Comparison of ENCODE assay signal across 8 mouse cellular contexts in genomic region chr7:24890281-24891216, GRCm38 (mm10). TPM values are rescaled to one million over a fixed set of nuclear protein-coding genes. Genes with fewer than 3 reads are reported as not detected.
DNase-seq lines count a peak whose midpoint lies in the region; ATAC-seq and TF ChIP-seq lines count a peak whose summit lies in the region.

No protein-coding gene starts in this region.

- TF ChIP-seq POLR2A in limb, embryonic 14.5 days (IDR thresholded peaks at IDR 0.05; ENCODE audit: borderline replicate concordance, extremely low read depth, insufficient read depth, insufficient read length) = no peak

- peak; percentile 99 for TF ChIP-seq CTCF in intestine, postnatal 0 days (IDR thresholded peaks at IDR 0.05; ENCODE audit: low read depth)
- peak; percentile 99 for TF ChIP-seq CTCF in midbrain, postnatal 0 days (IDR thresholded peaks at IDR 0.05)

- H3K27me3 ChIP-seq in intestine, postnatal 0 days (replicated peaks; ENCODE audit: control insufficient read depth, insufficient read depth, low read length) = no peaks in the 10 kb centered on the region
- no peaks in the 10 kb centered on the region for H3K27me3 ChIP-seq in limb, embryonic 14.5 days (ENCODE audit: control insufficient read depth, insufficient read depth, low read length)
- no peaks in the 10 kb centered on the region for H3K27me3 ChIP-seq in midbrain, postnatal 0 days (ENCODE audit: insufficient read depth, low read length)

- peak; percentile 50 for ATAC-seq in intestine, postnatal 0 days
- peak; percentile 58 for ATAC-seq in limb, embryonic 14.5 days (ENCODE audit: low FRiP score, low read depth)
- ATAC-seq in midbrain, postnatal 0 days (ENCODE audit: low FRiP score) = peak; percentile 55; the same call in 1 of the 2 replicates

- no peak overlapping the region for H3K9ac ChIP-seq in intestine, postnatal 0 days (ENCODE audit: low read depth, low read length)
- 0 out of 2 replicates have a peak overlapping the region, but pooled peaks have one; percentile 7 for H3K9ac ChIP-seq in limb, embryonic 14.5 days (ENCODE audit: low read depth, low read length, severe bottlenecking)
- no peak overlapping the region for H3K9ac ChIP-seq in midbrain, postnatal 0 days (replicated peaks; ENCODE audit: low read length, poor library complexity, severe bottlenecking)

- H3K4me2 ChIP-seq in intestine, postnatal 0 days (replicated peaks; ENCODE audit: low read depth) = no peak overlapping the region
- no peak overlapping the region for H3K4me2 ChIP-seq in limb, embryonic 14.5 days (replicated peaks; ENCODE audit: low read depth, low read length, severe bottlenecking)
- no peak overlapping the region for H3K4me2 ChIP-seq in midbrain, postnatal 0 days (ENCODE audit: low read depth, low read length, poor library complexity, severe bottlenecking)

- H3K4me3 ChIP-seq in intestine, postnatal 0 days (ENCODE audit: low read depth, low read length) = no peak overlapping the region
- H3K4me3 ChIP-seq in limb, embryonic 14.5 days (replicated peaks; ENCODE audit: low read length) = no peak overlapping the region
- no peak overlapping the region for H3K4me3 ChIP-seq in midbrain, postnatal 0 days (ENCODE audit: low read depth, low read length)

- H3K36me3 ChIP-seq in intestine, postnatal 0 days (ENCODE audit: control insufficient read depth, insufficient read depth) = peaks cover 46% of the 10 kb centered on the region
- H3K36me3 ChIP-seq in limb, embryonic 14.5 days (ENCODE audit: control insufficient read depth, insufficient read depth, low read length) = peaks cover 57% of the 10 kb centered on the region
- peaks cover 34% of the 10 kb centered on the region for H3K36me3 ChIP-seq in midbrain, postnatal 0 days (ENCODE audit: insufficient read depth, low read length)

- H3K27ac ChIP-seq in intestine, postnatal 0 days (ENCODE audit: low read depth, low read length) = no peak overlapping the region
- no peak overlapping the region for H3K27ac ChIP-seq in limb, embryonic 14.5 days (replicated peaks; ENCODE audit: low read depth, low read length)
- H3K27ac ChIP-seq in midbrain, postnatal 0 days (ENCODE audit: low read depth, low read length) = no peak overlapping the region

- peak; percentile 77 for DNase-seq in urinary bladder, postnatal 14 days (ENCODE audit: low spot score)
- no peak for DNase-seq in urinary bladder, adult 2 months (ENCODE audit: low spot score)
- DNase-seq in embryo, embryonic 10.5 days (ENCODE audit: low spot score) = peak; percentile 92
- DNase-seq in gastrocnemius, postnatal 36 days = peak; percentile 39 to 42
- DNase-seq in limb, embryonic 14.5 days (ENCODE audit: low spot score) = peak; percentile 87
- DNase-seq in midbrain, postnatal 0 days (ENCODE audit: low spot score) = peak; percentile 86
- peak; percentile 51 to 66 for DNase-seq in spleen, postnatal 14 days (ENCODE audit: low spot score in 2 of 2)

- 29% methylated on average over 10 of the region's 10 CpGs for WGBS in intestine, postnatal 0 days
- 30% methylated on average over 10 of the region's 10 CpGs for WGBS in limb, embryonic 14.5 days
- WGBS in midbrain, postnatal 0 days = 29% methylated on average over 10 of the region's 10 CpGs

- H3K9me3 ChIP-seq in intestine, postnatal 0 days (ENCODE audit: control insufficient read depth) = no peaks in the 10 kb centered on the region
- no peaks in the 10 kb centered on the region for H3K9me3 ChIP-seq in limb, embryonic 14.5 days (ENCODE audit: control insufficient read depth, low read length)
- H3K9me3 ChIP-seq in midbrain, postnatal 0 days (ENCODE audit: low read length) = no peaks in the 10 kb centered on the region

- intact Hi-C loops in gastrocnemius, postnatal 36 days (cut with DNase I) = loop anchor here (2.0 to 5.0 kb wide), 2 partner anchors 14 to 62 kb away; no protein-coding TSS in a partner anchor

- H3K4me1 ChIP-seq in intestine, postnatal 0 days (replicated peaks; ENCODE audit: control insufficient read depth, insufficient read depth, low read length) = 0 out of 2 replicates have a peak, but pooled peaks cover 6% of the 10 kb centered on the region
- H3K4me1 ChIP-seq in limb, embryonic 14.5 days (ENCODE audit: control insufficient read depth, insufficient read depth, low read length) = peaks cover 14% of the 10 kb centered on the region
- H3K4me1 ChIP-seq in midbrain, postnatal 0 days (ENCODE audit: insufficient read depth, low read length) = peaks cover 9% of the 10 kb centered on the region

RNA-seq across cellular contexts. Expression of gene Rps19, which starts 6.4 kb away (rescaled TPM):
- 1,077 and 1,084 TPM in 2 replicates for polyA plus RNA-seq in urinary bladder, adult 2 months (2012; rRNA removed)
- total RNA-seq in gastrocnemius, postnatal 36 days (2021) = 100 to 1,000 TPM; 283 to 298 TPM
- 1,134 and 1,200 TPM in 2 replicates for polyA plus RNA-seq in intestine, postnatal 0 days (2015; fragmentation: Nextera tagmentation; extraction: Ambion mirVana)
- 1,054 and 1,323 TPM in 2 replicates for polyA plus RNA-seq in limb, embryonic 14.5 days (2012; rRNA removed)
- polyA plus RNA-seq in limb, embryonic 14.5 days (2014; fragmentation: Nextera tagmentation; extraction: Ambion mirVana) = 3,510 and 3,666 TPM in 2 replicates
- 364 and 448 TPM in 2 replicates for total RNA-seq in midbrain, postnatal 0 days (2014; rRNA removed)
- 1,202 and 1,286 TPM in 2 replicates for polyA plus RNA-seq in midbrain, postnatal 0 days (2015; fragmentation: Nextera tagmentation; extraction: Ambion mirVana)

RNA-seq across cellular contexts. Expression of gene Cd79a, which starts 6.6 kb away (rescaled TPM):
- polyA plus RNA-seq in urinary bladder, adult 2 months (2012; rRNA removed) = 0.65 and 0.74 TPM in 2 replicates
- total RNA-seq in gastrocnemius, postnatal 36 days (2021) = under 1 TPM in 1 of 2 experiments, not detected in 1; 0.23 TPM
- 0.23 and 0.26 TPM in 2 replicates for polyA plus RNA-seq in intestine, postnatal 0 days (2015; fragmentation: Nextera tagmentation; extraction: Ambion mirVana)
- 0.84 and 1.4 TPM in 2 replicates for polyA plus RNA-seq in limb, embryonic 14.5 days (2012; rRNA removed)
- 0.26 and 0.37 TPM in 2 replicates for polyA plus RNA-seq in limb, embryonic 14.5 days (2014; fragmentation: Nextera tagmentation; extraction: Ambion mirVana)
- total RNA-seq in midbrain, postnatal 0 days (2014; rRNA removed) = 0.27 and 0.42 TPM in 2 replicates
- polyA plus RNA-seq in midbrain, postnatal 0 days (2015; fragmentation: Nextera tagmentation; extraction: Ambion mirVana) = 0.82 and 0.85 TPM in 2 replicates

RNA-seq across cellular contexts. Expression of gene Arhgef1, which starts 12.2 kb away (rescaled TPM):
- polyA plus RNA-seq in urinary bladder, adult 2 months (2012; rRNA removed) = 174 and 180 TPM in 2 replicates
- 10 to 100 TPM; 28.6 to 31.6 TPM for total RNA-seq in gastrocnemius, postnatal 36 days (2021)
- 32.6 and 35.9 TPM in 2 replicates for polyA plus RNA-seq in intestine, postnatal 0 days (2015; fragmentation: Nextera tagmentation; extraction: Ambion mirVana)
- 256 and 337 TPM in 2 replicates for polyA plus RNA-seq in limb, embryonic 14.5 days (2012; rRNA removed)
- 109 and 116 TPM in 2 replicates for polyA plus RNA-seq in limb, embryonic 14.5 days (2014; fragmentation: Nextera tagmentation; extraction: Ambion mirVana)
- 19.1 and 27.5 TPM in 2 replicates for total RNA-seq in midbrain, postnatal 0 days (2014; rRNA removed)
- polyA plus RNA-seq in midbrain, postnatal 0 days (2015; fragmentation: Nextera tagmentation; extraction: Ambion mirVana) = 29.0 and 33.0 TPM in 2 replicates

RNA-seq across cellular contexts. Expression of gene Dmrtc2, which starts 20.7 kb away (rescaled TPM):
- polyA plus RNA-seq in urinary bladder, adult 2 months (2012; rRNA removed) = not detected in 2 replicates
- not detected for total RNA-seq in gastrocnemius, postnatal 36 days (2021)
- not detected in 2 replicates for polyA plus RNA-seq in intestine, postnatal 0 days (2015; fragmentation: Nextera tagmentation; extraction: Ambion mirVana)
- 0.04 TPM in 1 of 2 replicates, not detected in the other for polyA plus RNA-seq in limb, embryonic 14.5 days (2012; rRNA removed)
- polyA plus RNA-seq in limb, embryonic 14.5 days (2014; fragmentation: Nextera tagmentation; extraction: Ambion mirVana) = 0.19 TPM in 1 of 2 replicates, not detected in the other
- total RNA-seq in midbrain, postnatal 0 days (2014; rRNA removed) = 0.11 TPM in 1 of 2 replicates, not detected in the other
- polyA plus RNA-seq in midbrain, postnatal 0 days (2015; fragmentation: Nextera tagmentation; extraction: Ambion mirVana) = 0.31 and 0.70 TPM in 2 replicates

RNA-seq across cellular contexts. Expression of gene Lypd4, which starts 20.8 kb away (rescaled TPM):
- polyA plus RNA-seq in urinary bladder, adult 2 months (2012; rRNA removed) = not detected in 2 replicates
- not detected for total RNA-seq in gastrocnemius, postnatal 36 days (2021)
- polyA plus RNA-seq in intestine, postnatal 0 days (2015; fragmentation: Nextera tagmentation; extraction: Ambion mirVana) = not detected in 2 replicates
- polyA plus RNA-seq in limb, embryonic 14.5 days (2012; rRNA removed) = not detected in 2 replicates
- polyA plus RNA-seq in limb, embryonic 14.5 days (2014; fragmentation: Nextera tagmentation; extraction: Ambion mirVana) = not detected in 2 replicates
- 0.19 TPM in 1 of 2 replicates, not detected in the other for total RNA-seq in midbrain, postnatal 0 days (2014; rRNA removed)
- polyA plus RNA-seq in midbrain, postnatal 0 days (2015; fragmentation: Nextera tagmentation; extraction: Ambion mirVana) = 0.16 and 0.28 TPM in 2 replicates
